Mouse (Mus musculus) kidney, embryonic 14.5 days (tissue): ENCODE data around the gene BC025920. TPM values are rescaled to one million over a fixed set of nuclear protein-coding genes. Genes with fewer than 3 reads are reported as not detected.

ENCODE experiments used
- ATAC-seq: fragments of 200-750 bp; cut with Nextera tagmentation; 2 replicates; pipeline ENCODE4 v1.8.0; 2017; ENCODE audit warnings: moderate number of reproducible peaks, mild to moderate bottlenecking, moderate TSS enrichment, moderate library complexity; ENCODE audit not compliant: low FRiP score, low TSS enrichment
- H3K27ac ChIP-seq: fragments of 300-500 bp; sonication (generic); 2 replicates; pipeline ENCODE4 v1.5.1; 2014; ENCODE audit warnings: low read depth, mild to moderate bottlenecking, low read length, moderate library complexity, mixed read lengths
- H3K27me3 ChIP-seq: fragments of 300-500 bp; sonication (generic); 2 replicates; pipeline ENCODE4 v1.6.1; 2014; ENCODE audit warnings: mild to moderate bottlenecking, low read length; ENCODE audit not compliant: control insufficient read depth, insufficient read depth
- H3K36me3 ChIP-seq: fragments of 300-500 bp; sonication (generic); 2 replicates; pipeline ENCODE4 v1.6.1; 2014; ENCODE audit warnings: low read length, mixed read lengths; ENCODE audit not compliant: control insufficient read depth, insufficient read depth
- H3K4me1 ChIP-seq: fragments of 300-500 bp; sonication (generic); 2 replicates; pipeline ENCODE4 v1.6.1; 2014; ENCODE audit warnings: low read length, mixed read lengths; ENCODE audit not compliant: control insufficient read depth, insufficient read depth
- H3K4me2 ChIP-seq: fragments of 300-500 bp; sonication (generic); replicated peaks from 2 replicates; pipeline ENCODE4 v1.6.1; 2014; ENCODE audit warnings: low read depth, mild to moderate bottlenecking, low read length
- H3K4me3 ChIP-seq: fragments of 300-500 bp; sonication (generic); 2 replicates; pipeline ENCODE4 v1.5.1; 2014; ENCODE audit warnings: mild to moderate bottlenecking, low read length
- H3K9ac ChIP-seq: fragments of 300-500 bp; sonication (generic); 2 replicates; pipeline ENCODE4 v1.6.1; 2014; ENCODE audit warnings: low read depth, mild to moderate bottlenecking, low read length, moderate library complexity
- H3K9me3 ChIP-seq: fragments of 300-500 bp; sonication (generic); 2 replicates; pipeline ENCODE4 v1.6.1; 2016; ENCODE audit warnings: low read length; ENCODE audit not compliant: control insufficient read depth
- WGBS: fragments of 180-500 bp; shearing (Covaris S2); extraction: QIAGEN DNeasy Blood & Tissue Kit; methylation state at CpG from one replicate; pipeline ENCODE4 v1.1.7; 2014; 5-methylcytosine and 5-hydroxymethylcytosine counted together
- polyA plus RNA-seq: library from polyadenylated mRNA; unstranded; fragments of >200 nt; fragmentation: Nextera tagmentation; extraction: Ambion mirVana; gene quantifications from 2 replicates; pipeline ENCODE4 v1.2.1, GENCODE M21; 2014

BC025920 gene
- polyA plus RNA-seq, 1 experiment from 2014 or later: 0.84 TPM

DNA sequence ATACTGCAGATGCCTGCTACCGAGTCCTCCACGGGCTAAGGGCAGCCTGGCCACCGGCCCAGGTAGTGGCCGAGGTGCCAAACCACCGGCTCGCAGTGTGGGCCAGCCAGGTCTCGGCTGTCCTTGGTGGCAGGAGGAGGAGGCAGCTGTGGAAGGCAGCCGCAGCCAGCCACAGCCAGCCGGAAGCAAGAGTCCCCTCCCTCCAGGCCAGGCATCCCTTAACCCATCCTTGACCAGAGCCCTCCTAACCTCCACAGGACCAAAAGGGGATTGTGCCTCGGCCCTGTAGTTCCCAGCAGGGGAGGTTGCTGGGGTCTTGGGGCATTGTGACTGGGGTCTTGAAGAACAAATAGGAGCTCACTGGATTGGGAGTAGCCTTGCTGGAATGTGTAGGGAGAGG, 41.9 kb upstream of the BC025920 start:
- peak overlapping the region; percentile 12 for H3K9ac ChIP-seq
- no peaks in the 10 kb centered on the region for H3K9me3 ChIP-seq
- H3K27me3 ChIP-seq: no peaks in the 10 kb centered on the region
- WGBS: 1% methylated on average over 10 of the region's 10 CpGs
- H3K4me2 ChIP-seq: peak overlapping the region; percentile 47
- H3K36me3 ChIP-seq: peaks cover 41% of the 10 kb centered on the region
- peak overlapping the region; percentile 31; the same call in 1 of the 2 replicates for H3K27ac ChIP-seq
- H3K4me3 ChIP-seq: peak overlapping the region; percentile 26
- peaks cover 58% of the 10 kb centered on the region for H3K4me1 ChIP-seq
- 0 out of 2 replicates have a peak, but pooled peaks have one; percentile 3 for ATAC-seq

DNA sequence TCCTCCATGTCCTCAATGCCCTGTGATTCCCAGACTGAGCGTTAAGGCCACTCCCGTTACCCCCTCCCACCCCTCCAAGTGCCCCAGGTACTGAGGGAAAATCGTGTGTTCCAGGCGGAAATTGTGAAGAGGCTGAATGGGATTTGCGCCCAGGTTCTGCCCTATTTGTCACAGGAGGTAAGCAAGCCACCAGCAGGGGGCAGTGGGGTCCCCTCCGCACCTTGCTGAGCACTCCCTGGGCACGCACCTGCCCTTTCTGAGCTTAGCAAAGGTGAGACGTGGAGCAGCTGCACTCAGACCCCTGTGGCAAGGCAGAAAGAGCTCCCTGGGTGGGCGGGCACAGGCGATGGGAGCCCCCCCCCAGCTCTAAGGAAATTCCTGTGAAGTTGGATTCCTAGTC, 41.3 kb upstream of the BC025920 start:
- no peak overlapping the region; the same call in 1 of the 2 replicates for H3K4me2 ChIP-seq
- H3K4me1 ChIP-seq: peaks cover 63% of the 10 kb centered on the region
- 19% methylated on average over 10 of the region's 10 CpGs for WGBS
- peaks cover 41% of the 10 kb centered on the region for H3K36me3 ChIP-seq
- no peaks in the 10 kb centered on the region for H3K9me3 ChIP-seq
- H3K27ac ChIP-seq: no peak overlapping the region
- no peak overlapping the region for H3K4me3 ChIP-seq
- no peaks in the 10 kb centered on the region for H3K27me3 ChIP-seq
- peak overlapping the region; percentile 12; the same call in 1 of the 2 replicates for H3K9ac ChIP-seq
- no peak for ATAC-seq

DNA sequence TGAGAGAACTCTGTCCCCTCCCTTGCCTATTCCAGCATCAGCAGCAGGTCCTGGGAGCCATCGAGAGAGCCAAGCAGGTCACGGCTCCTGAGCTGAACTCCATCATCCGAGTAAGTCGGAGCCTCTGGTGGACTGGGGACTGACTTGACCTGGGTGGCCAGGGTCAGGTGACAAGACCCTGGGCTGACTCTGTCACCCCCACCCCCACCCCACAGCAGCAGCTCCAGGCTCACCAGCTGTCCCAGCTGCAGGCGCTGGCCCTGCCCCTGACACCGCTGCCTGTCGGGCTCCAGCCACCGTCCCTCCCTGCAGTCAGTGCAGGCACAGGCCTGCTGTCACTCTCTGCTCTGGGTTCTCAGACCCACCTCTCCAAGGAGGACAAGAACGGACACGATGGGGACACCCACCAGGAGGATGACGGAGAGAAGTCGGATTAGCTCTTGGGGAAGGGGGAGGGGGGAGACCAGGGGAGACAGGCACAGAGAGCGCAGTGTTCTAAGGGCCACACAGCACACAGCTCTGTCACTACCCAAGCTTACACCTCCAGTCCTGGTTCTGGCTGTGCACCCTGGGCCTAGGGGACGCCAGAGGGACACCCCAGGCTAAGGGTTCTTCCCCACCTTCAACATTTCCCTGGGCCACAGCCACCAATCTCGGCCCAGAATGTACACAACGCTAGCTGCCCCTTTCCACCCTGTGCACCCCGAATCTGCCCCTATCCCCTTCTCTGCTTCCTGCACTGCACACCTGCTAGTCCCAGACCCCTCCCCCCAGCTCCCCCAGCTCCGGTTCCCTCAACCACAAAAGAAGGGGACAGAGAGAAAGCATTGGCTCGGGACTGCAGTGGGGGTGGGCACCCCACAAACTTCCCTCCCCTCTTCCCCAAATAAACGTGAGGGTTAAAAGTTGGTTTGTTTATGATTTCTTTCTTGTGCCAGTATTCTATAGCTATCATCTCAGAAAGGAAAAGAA, 40.5 kb upstream of the BC025920 start:
- no peak overlapping the region for H3K27ac ChIP-seq
- ATAC-seq: no peak
- H3K9ac ChIP-seq: no peak overlapping the region
- no peaks in the 10 kb centered on the region for H3K27me3 ChIP-seq
- H3K9me3 ChIP-seq: no peaks in the 10 kb centered on the region
- 50% methylated on average over 20 of the region's 20 CpGs for WGBS
- H3K36me3 ChIP-seq: peaks cover 41% of the 10 kb centered on the region
- no peak overlapping the region for H3K4me2 ChIP-seq
- H3K4me3 ChIP-seq: no peak overlapping the region
- H3K4me1 ChIP-seq: peaks cover 71% of the 10 kb centered on the region

DNA sequence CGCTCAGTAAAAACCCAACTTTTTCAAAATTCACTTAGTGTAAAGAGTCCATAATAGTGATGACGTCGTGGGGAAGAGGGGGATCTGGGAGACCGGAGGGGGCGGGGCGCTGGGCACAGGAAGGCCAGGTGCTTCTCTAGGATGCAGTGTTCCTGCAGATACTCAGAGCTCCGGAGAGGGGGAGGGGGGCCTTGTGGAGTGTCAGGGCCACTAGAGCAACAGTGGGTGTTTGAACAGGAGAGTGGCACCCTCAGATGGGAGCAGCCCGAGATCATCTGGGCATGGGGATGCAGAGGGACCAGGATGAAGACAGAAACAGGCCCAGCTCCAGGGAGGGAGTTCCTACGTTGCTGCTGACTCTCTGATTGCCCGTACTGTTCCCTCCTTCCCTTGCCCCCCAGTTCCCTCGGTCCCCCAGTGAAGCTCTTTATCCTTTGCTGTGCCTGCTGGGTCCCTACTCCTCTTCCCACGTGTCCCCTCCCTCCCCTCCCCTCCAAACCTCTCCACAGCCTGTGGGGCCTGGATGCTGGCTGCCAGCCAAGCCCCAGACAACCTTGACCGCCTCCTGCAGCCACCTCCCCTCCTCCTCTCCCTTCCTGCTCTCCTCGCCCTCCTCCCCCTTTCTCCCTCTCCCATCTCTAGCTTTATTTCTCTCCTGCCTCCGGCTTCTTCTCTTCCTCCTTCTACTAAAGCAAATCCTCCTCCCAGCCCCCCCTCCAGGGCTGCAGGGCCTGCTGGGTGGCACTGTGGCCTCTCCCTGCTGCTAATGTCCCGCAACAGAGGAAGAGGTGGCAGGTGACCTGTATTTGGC, 37.5 kb upstream of the BC025920 start:
- H3K4me1 ChIP-seq: peaks cover 74% of the 10 kb centered on the region
- peak overlapping the region; percentile 9 for H3K4me2 ChIP-seq
- H3K36me3 ChIP-seq: peaks cover 29% of the 10 kb centered on the region
- H3K9ac ChIP-seq: peak overlapping the region; percentile 5; the same call in 1 of the 2 replicates
- H3K4me3 ChIP-seq: no peak overlapping the region
- peak overlapping the region; percentile 90 for H3K27ac ChIP-seq
- WGBS: 10% methylated on average over 16 of the region's 16 CpGs
- ATAC-seq: peak; percentile 22
- no peaks in the 10 kb centered on the region for H3K27me3 ChIP-seq
- H3K9me3 ChIP-seq: no peaks in the 10 kb centered on the region

DNA sequence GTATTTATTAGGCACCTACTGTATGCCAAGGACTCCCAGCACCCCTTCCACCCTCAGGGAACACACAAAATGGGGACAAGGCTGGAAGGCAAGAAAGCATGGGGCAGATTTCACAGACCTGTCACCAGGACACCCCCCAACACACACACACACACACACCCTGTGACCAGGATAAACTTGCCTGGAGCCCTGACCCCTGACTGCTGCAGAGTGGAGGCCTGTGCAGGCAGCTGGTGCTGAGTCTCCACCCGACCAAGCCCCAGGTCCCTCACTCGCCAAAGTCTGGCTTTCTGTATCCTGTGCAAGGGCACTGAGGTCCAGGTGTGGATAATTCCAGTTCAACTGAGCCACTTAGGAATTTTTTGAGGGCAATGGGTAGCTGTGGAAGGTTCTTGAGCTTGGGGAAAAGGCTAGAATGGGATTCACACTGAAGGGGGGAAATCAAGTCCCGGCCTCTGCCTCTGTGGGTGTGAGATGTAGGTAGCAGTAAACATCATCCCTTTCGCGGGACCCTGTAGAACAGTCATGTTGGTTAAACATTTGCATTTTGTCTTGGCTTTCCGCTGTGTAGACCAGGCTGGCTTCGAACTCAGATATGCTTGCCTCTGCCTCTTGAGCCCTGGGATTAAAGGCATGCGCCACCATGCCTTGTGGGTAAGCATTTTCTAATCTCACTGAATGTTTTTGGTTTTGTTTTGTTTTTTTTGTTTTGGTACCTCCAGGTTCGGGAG, 36.4 kb upstream of the BC025920 start:
- 48% methylated on average over 9 of the region's 9 CpGs for WGBS
- no peaks in the 10 kb centered on the region for H3K9me3 ChIP-seq
- H3K4me2 ChIP-seq: no peak overlapping the region
- H3K4me3 ChIP-seq: no peak overlapping the region
- peaks cover 66% of the 10 kb centered on the region for H3K4me1 ChIP-seq
- peak overlapping the region; percentile 37; the same call in 1 of the 2 replicates for H3K9ac ChIP-seq
- ATAC-seq: no peak
- H3K27ac ChIP-seq: peak overlapping the region; percentile 90
- H3K27me3 ChIP-seq: no peaks in the 10 kb centered on the region
- peaks cover 20% of the 10 kb centered on the region for H3K36me3 ChIP-seq

DNA sequence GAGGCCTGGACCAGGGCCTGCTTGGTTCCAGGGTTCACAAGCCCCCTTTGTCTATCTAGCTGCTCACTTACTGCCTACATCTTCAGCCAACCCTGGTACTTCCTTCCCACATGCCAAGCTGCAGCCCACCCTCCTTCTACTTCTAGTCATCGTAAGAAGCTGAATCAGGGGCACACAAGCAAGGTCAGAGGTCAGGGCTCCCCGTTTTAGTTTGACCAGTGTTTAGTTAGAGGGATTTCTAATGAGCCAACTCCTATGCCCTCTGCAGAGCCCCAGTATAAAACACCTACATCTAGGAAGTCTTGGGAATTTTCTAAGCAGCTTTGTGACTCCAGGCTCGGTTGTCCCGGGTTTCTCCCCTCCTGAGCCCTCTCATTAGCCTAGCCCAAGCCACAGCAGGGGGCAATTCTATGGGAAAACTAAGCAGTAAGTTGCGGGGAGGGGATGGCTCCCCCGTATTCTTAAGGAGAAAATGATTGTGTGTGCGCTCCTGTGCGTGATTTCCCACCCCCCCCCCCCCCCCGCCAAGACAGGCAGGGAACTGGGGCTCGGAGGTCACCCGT, 35.8 kb upstream of the BC025920 start:
- no peaks in the 10 kb centered on the region for H3K27me3 ChIP-seq
- peak overlapping the region; percentile 37 for H3K9ac ChIP-seq
- H3K4me1 ChIP-seq: peaks cover 65% of the 10 kb centered on the region

DNA sequence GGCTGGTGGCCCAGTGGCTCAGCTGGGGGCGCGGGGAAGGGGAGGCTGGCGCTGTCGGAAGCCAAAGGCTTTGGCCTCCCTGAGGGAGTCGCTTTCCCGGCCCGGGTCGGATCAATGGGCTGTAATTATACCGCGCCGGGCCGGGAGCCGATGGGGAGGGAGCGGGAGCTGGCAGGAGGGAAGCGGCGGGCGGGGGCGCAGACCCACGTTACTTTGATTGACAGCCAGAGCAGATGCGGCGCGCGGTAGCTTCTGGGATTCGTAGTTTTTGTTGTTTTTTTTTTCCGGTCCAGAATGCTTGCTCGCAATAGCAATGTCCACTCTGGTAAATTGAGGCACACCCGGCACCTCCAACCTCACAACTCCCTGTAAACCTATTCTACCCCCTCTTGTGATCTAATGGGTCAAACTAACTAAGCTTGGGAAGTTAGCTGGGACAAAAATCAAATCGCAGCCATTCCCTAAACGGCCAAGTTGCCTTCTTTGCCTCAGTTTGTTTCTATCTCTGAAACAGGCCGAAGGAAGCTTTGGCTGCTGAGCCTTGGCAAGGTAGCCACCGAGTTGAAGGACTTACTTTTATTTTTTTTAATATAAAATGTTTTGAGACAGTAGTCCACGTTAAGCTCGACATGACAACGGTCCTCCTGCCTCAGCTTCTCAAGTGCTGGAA, 35.1 kb upstream of the BC025920 start:
- under 1% methylated on average over 34 of the region's 34 CpGs for WGBS
- Histone ChIP-seq H3K4me3 (peak overlapping the region; percentile 25), H3K4me1 (peaks cover 66% of the 10 kb centered on the region), H3K4me2 (peak overlapping the region; percentile 61), H3K36me3 (peaks cover 7% of the 10 kb centered on the region), H3K9ac (peak overlapping the region; percentile 37), H3K27ac (peak overlapping the region; percentile 90), H3K27me3 (no peaks in the 10 kb centered on the region), H3K9me3 (no peaks in the 10 kb centered on the region)
- ATAC-seq: peak; percentile 61

More for the DNA sequence above, 35.8 kb upstream of the BC025920 start:
- no peaks in the 10 kb centered on the region for H3K9me3 ChIP-seq
- H3K27ac ChIP-seq: peak overlapping the region; percentile 90
- peaks cover 14% of the 10 kb centered on the region for H3K36me3 ChIP-seq
- H3K4me2 ChIP-seq: peak overlapping the region; percentile 61
- peak overlapping the region; percentile 25 for H3K4me3 ChIP-seq
- peak; percentile 5 for ATAC-seq
- WGBS: 2% methylated on average over 10 of the region's 11 CpGs

DNA sequence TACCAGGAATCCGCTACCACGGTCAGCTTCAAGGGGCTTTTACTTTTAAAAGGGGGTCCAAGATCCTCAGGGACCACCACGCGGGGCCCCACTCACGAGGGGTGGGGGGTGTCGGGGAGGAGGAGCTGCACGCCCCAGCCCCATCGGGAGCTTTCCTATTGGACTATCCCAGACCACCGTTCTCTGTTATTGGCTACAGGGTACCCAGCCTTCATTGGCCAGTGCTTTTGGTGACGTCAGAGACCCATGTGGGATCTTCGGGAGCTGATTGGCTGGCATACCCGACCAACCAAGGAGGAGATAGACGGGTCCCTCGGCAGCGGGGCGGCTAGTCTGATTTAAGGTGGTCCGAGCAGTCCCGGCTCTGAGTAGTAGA, 34.6 kb upstream of the BC025920 start:
- H3K4me2 ChIP-seq: peak overlapping the region; percentile 61
- peak overlapping the region; percentile 2; the same call in 1 of the 2 replicates for H3K9ac ChIP-seq
- peak overlapping the region; percentile 25 for H3K4me3 ChIP-seq
- peak; percentile 89 for ATAC-seq
- H3K27me3 ChIP-seq: 0 out of 2 replicates have a peak, but pooled peaks cover 3% of the 10 kb centered on the region
- peaks cover 2% of the 10 kb centered on the region for H3K36me3 ChIP-seq
- peak overlapping the region; percentile 90; the same call in 1 of the 2 replicates for H3K27ac ChIP-seq
- peaks cover 70% of the 10 kb centered on the region for H3K4me1 ChIP-seq
- WGBS: under 1% methylated on average over 18 of the region's 18 CpGs
- H3K9me3 ChIP-seq: no peaks in the 10 kb centered on the region
